Mouse (Mus musculus): ENCODE results near the gene St8sia4. TPM values are rescaled to one million over a fixed set of nuclear protein-coding genes. Genes with fewer than 3 reads are reported as not detected.
A peak's percentile ranks its signal among the peaks of the same experiment; 100 is the strongest.

Gene St8sia4
- polyA plus RNA-seq, 1 experiment = 0.01 TPM

GRCm38 (mm10) chr1:95655564-95655963 lies 11.8 kb downstream of the St8sia4 start:
- Histone ChIP-seq H3K36me3 (ENCODE audit: control insufficient read depth, insufficient read depth) (no peaks in the 10 kb centered on the region), H3K27me3 (ENCODE audit: control insufficient read depth, insufficient read depth, insufficient read length) (no peaks in the 10 kb centered on the region), H3K4me3 (ENCODE audit: insufficient read depth, poor library complexity, severe bottlenecking) (no peak overlapping the region), H3K79me2 (ENCODE audit: control insufficient read depth, insufficient read depth) (no peaks in the 10 kb centered on the region), H3ac (ENCODE audit: control insufficient read depth, insufficient read length, low read depth) (no peak overlapping the region), H3K79me3 (ENCODE audit: low read depth) (no peaks in the 10 kb centered on the region)
- no peak for TF ChIP-seq MAX (IDR thresholded peaks at IDR 0.05)
- TF ChIP-seq MYOG (IDR thresholded peaks at IDR 0.05; ENCODE audit: control insufficient read depth, extremely low read depth, insufficient read length) = no peak
- no peak for TF ChIP-seq CEBPB (IDR thresholded peaks at IDR 0.05; ENCODE audit: low read depth)
- no peak for TF ChIP-seq USF1 (IDR thresholded peaks at IDR 0.05; ENCODE audit: low read depth)
- TF ChIP-seq MYOD1 (IDR thresholded peaks at IDR 0.05; ENCODE audit: control insufficient read depth, insufficient read length, low read depth) = no peak
- TF ChIP-seq CTCF (IDR thresholded peaks at IDR 0.05; ENCODE audit: control insufficient read depth, insufficient read depth, insufficient read length) = no peak
- no peak for TF ChIP-seq FOSL1 (IDR thresholded peaks at IDR 0.05; ENCODE audit: insufficient read depth, low read length, poor library complexity, severe bottlenecking)

GRCm38 (mm10) chr1:95653445-95653844 lies 13.9 kb downstream of the St8sia4 start:
- H3K79me2 ChIP-seq (ENCODE audit: control insufficient read depth, insufficient read depth) = no peaks in the 10 kb centered on the region
- H3K27me3 ChIP-seq (ENCODE audit: control insufficient read depth, insufficient read depth, insufficient read length) = no peaks in the 10 kb centered on the region
- no peak for TF ChIP-seq MYOD1 (IDR thresholded peaks at IDR 0.05; ENCODE audit: control insufficient read depth, insufficient read length, low read depth)
- TF ChIP-seq MYOG (IDR thresholded peaks at IDR 0.05; ENCODE audit: control insufficient read depth, extremely low read depth, insufficient read length) = no peak
- no peak for TF ChIP-seq FOSL1 (IDR thresholded peaks at IDR 0.05; ENCODE audit: insufficient read depth, low read length, poor library complexity, severe bottlenecking)
- no peak for TF ChIP-seq CEBPB (IDR thresholded peaks at IDR 0.05; ENCODE audit: low read depth)
- no peak for TF ChIP-seq CTCF (IDR thresholded peaks at IDR 0.05; ENCODE audit: control insufficient read depth, insufficient read depth, insufficient read length)
- TF ChIP-seq MAX (IDR thresholded peaks at IDR 0.05) = no peak
- no peak for TF ChIP-seq USF1 (IDR thresholded peaks at IDR 0.05; ENCODE audit: low read depth)
- H3K36me3 ChIP-seq (ENCODE audit: control insufficient read depth, insufficient read depth) = no peaks in the 10 kb centered on the region
- no peak overlapping the region for H3ac ChIP-seq (ENCODE audit: control insufficient read depth, insufficient read length, low read depth)
- H3K4me3 ChIP-seq (ENCODE audit: insufficient read depth, poor library complexity, severe bottlenecking) = no peak overlapping the region
- H3K79me3 ChIP-seq (ENCODE audit: low read depth) = no peaks in the 10 kb centered on the region

- no peak overlapping the region for H3K4me3 ChIP-seq (ENCODE audit: insufficient read depth, poor library complexity, severe bottlenecking)
- H3K79me3 ChIP-seq (ENCODE audit: low read depth) = no peaks in the 10 kb centered on the region
- no peaks in the 10 kb centered on the region for H3K36me3 ChIP-seq (ENCODE audit: control insufficient read depth, insufficient read depth)
- no peaks in the 10 kb centered on the region for H3K27me3 ChIP-seq (ENCODE audit: control insufficient read depth, insufficient read depth, insufficient read length)
- H3K79me2 ChIP-seq (ENCODE audit: control insufficient read depth, insufficient read depth) = no peaks in the 10 kb centered on the region
- no peak overlapping the region for H3ac ChIP-seq (ENCODE audit: control insufficient read depth, insufficient read length, low read depth)
- TF ChIP-seq FOSL1 (IDR thresholded peaks at IDR 0.05; ENCODE audit: insufficient read depth, low read length, poor library complexity, severe bottlenecking) = no peak
- no peak for TF ChIP-seq CTCF (IDR thresholded peaks at IDR 0.05; ENCODE audit: control insufficient read depth, insufficient read depth, insufficient read length)
- no peak for TF ChIP-seq USF1 (IDR thresholded peaks at IDR 0.05; ENCODE audit: low read depth)
- TF ChIP-seq MYOD1 (IDR thresholded peaks at IDR 0.05; ENCODE audit: control insufficient read depth, insufficient read length, low read depth) = no peak
- no peak for TF ChIP-seq MYOG (IDR thresholded peaks at IDR 0.05; ENCODE audit: control insufficient read depth, extremely low read depth, insufficient read length)
- TF ChIP-seq MAX (IDR thresholded peaks at IDR 0.05) = no peak
- no peak for TF ChIP-seq CEBPB (IDR thresholded peaks at IDR 0.05; ENCODE audit: low read depth)
Measured at GRCm38 (mm10) chr1:95644292-95644691, 23.1 kb downstream of the St8sia4 start.

- Histone ChIP-seq H3K79me3 (ENCODE audit: low read depth) (no peaks in the 10 kb centered on the region), H3K27me3 (ENCODE audit: control insufficient read depth, insufficient read depth, insufficient read length) (no peaks in the 10 kb centered on the region), H3ac (ENCODE audit: control insufficient read depth, insufficient read length, low read depth) (no peak overlapping the region), H3K4me3 (ENCODE audit: insufficient read depth, poor library complexity, severe bottlenecking) (no peak overlapping the region), H3K36me3 (ENCODE audit: control insufficient read depth, insufficient read depth) (no peaks in the 10 kb centered on the region), H3K79me2 (ENCODE audit: control insufficient read depth, insufficient read depth) (no peaks in the 10 kb centered on the region)
- no peak for TF ChIP-seq MYOG (IDR thresholded peaks at IDR 0.05; ENCODE audit: control insufficient read depth, extremely low read depth, insufficient read length)
- TF ChIP-seq MAX (IDR thresholded peaks at IDR 0.05) = no peak
- TF ChIP-seq FOSL1 (IDR thresholded peaks at IDR 0.05; ENCODE audit: insufficient read depth, low read length, poor library complexity, severe bottlenecking) = no peak
- TF ChIP-seq CTCF (IDR thresholded peaks at IDR 0.05; ENCODE audit: control insufficient read depth, insufficient read depth, insufficient read length) = no peak
- TF ChIP-seq MYOD1 (IDR thresholded peaks at IDR 0.05; ENCODE audit: control insufficient read depth, insufficient read length, low read depth) = no peak
- TF ChIP-seq CEBPB (IDR thresholded peaks at IDR 0.05; ENCODE audit: low read depth) = no peak
- no peak for TF ChIP-seq USF1 (IDR thresholded peaks at IDR 0.05; ENCODE audit: low read depth)
Measured at GRCm38 (mm10) chr1:95639001-95639400, 28.4 kb downstream of the St8sia4 start.

- no peaks in the 10 kb centered on the region for H3K27me3 ChIP-seq (ENCODE audit: control insufficient read depth, insufficient read depth, insufficient read length)
- H3K79me3 ChIP-seq (ENCODE audit: low read depth) = no peaks in the 10 kb centered on the region
- no peak overlapping the region for H3K4me3 ChIP-seq (ENCODE audit: insufficient read depth, poor library complexity, severe bottlenecking)
- no peak overlapping the region for H3ac ChIP-seq (ENCODE audit: control insufficient read depth, insufficient read length, low read depth)
- no peaks in the 10 kb centered on the region for H3K79me2 ChIP-seq (ENCODE audit: control insufficient read depth, insufficient read depth)
- no peaks in the 10 kb centered on the region for H3K36me3 ChIP-seq (ENCODE audit: control insufficient read depth, insufficient read depth)
- TF ChIP-seq CTCF (IDR thresholded peaks at IDR 0.05; ENCODE audit: control insufficient read depth, insufficient read depth, insufficient read length) = no peak
- TF ChIP-seq MYOD1 (IDR thresholded peaks at IDR 0.05; ENCODE audit: control insufficient read depth, insufficient read length, low read depth) = no peak
- no peak for TF ChIP-seq CEBPB (IDR thresholded peaks at IDR 0.05; ENCODE audit: low read depth)
- TF ChIP-seq USF1 (IDR thresholded peaks at IDR 0.05; ENCODE audit: low read depth) = no peak
- no peak for TF ChIP-seq FOSL1 (IDR thresholded peaks at IDR 0.05; ENCODE audit: insufficient read depth, low read length, poor library complexity, severe bottlenecking)
- TF ChIP-seq MAX (IDR thresholded peaks at IDR 0.05) = no peak
- no peak for TF ChIP-seq MYOG (IDR thresholded peaks at IDR 0.05; ENCODE audit: control insufficient read depth, extremely low read depth, insufficient read length)
Measured at GRCm38 (mm10) chr1:95624376-95624775, 43.0 kb downstream of the St8sia4 start.

GRCm38 (mm10) chr1:95618647-95619046 lies 48.7 kb downstream of the St8sia4 start:
- Histone ChIP-seq H3K36me3 (ENCODE audit: control insufficient read depth, insufficient read depth) (no peaks in the 10 kb centered on the region), H3K4me3 (ENCODE audit: insufficient read depth, poor library complexity, severe bottlenecking) (no peak overlapping the region), H3ac (ENCODE audit: control insufficient read depth, insufficient read length, low read depth) (no peak overlapping the region), H3K79me2 (ENCODE audit: control insufficient read depth, insufficient read depth) (no peaks in the 10 kb centered on the region), H3K79me3 (ENCODE audit: low read depth) (no peaks in the 10 kb centered on the region), H3K27me3 (ENCODE audit: control insufficient read depth, insufficient read depth, insufficient read length) (no peaks in the 10 kb centered on the region)
- no peak for TF ChIP-seq MYOG (IDR thresholded peaks at IDR 0.05; ENCODE audit: control insufficient read depth, extremely low read depth, insufficient read length)
- peak; percentile 45 for TF ChIP-seq MYOD1 (IDR thresholded peaks at IDR 0.05; ENCODE audit: control insufficient read depth, insufficient read length, low read depth)

All from C2C12 (cell line).